Mouse (Mus musculus) G1E (cell line): ENCODE data around the gene 4930451I11Rik.

Source experiments
- CTCF ChIP-seq: IDR thresholded peaks from 2 replicates; pipeline ENCODE4 v1.5.1; 2012; ENCODE audit warnings: low read depth, low read length, inconsistent platforms, mixed read lengths
- POLR2AphosphoS5 ChIP-seq: IDR thresholded peaks from 2 replicates; pipeline ENCODE4 v1.6.1; 2012; ENCODE audit warnings: low read depth, low read length, inconsistent platforms; ENCODE audit not compliant: insufficient replicate concordance

- TF ChIP-seq CTCF: no peak
- TF ChIP-seq POLR2AphosphoS5: no peak
These were observed 36.1 kb upstream of the 4930451I11Rik start for GRCm38 (mm10) chr7:126867534-126867933.
